Mouse (Mus musculus) G1E (cell line): Measurements from ENCODE around the gene Kynu. TPM values are rescaled to one million over a fixed set of nuclear protein-coding genes. Genes with fewer than 3 reads are reported as not detected.

ENCODE experiments used
- ATAC-seq: 2 replicates; pipeline ENCODE4 v1.8.0; 2016; ENCODE audit warnings: mild to moderate bottlenecking; ENCODE audit not compliant: insufficient number of reproducible peaks, poor library complexity, low FRiP score, severe bottlenecking; ENCODE audit errors: extremely low read depth
- DNase-seq: peaks from one replicate; pipeline ENCODE4 v3.0.0; 2012; ENCODE audit warnings: low spot score
- H3K27me3 ChIP-seq: 2 replicates; pipeline ENCODE4 v1.6.1; 2012; ENCODE audit warnings: mild to moderate bottlenecking, low read length, inconsistent platforms; ENCODE audit not compliant: insufficient read depth
- H3K36me3 ChIP-seq: replicated peaks from 2 replicates; pipeline ENCODE3; 2012; ENCODE audit warnings: mild to moderate bottlenecking, inconsistent platforms
- H3K4me1 ChIP-seq: 2 replicates; pipeline ENCODE4 v1.6.1; 2012; ENCODE audit warnings: low read depth, low read length, inconsistent platforms, mixed read lengths; ENCODE audit not compliant: insufficient read depth
- H3K4me3 ChIP-seq: 2 replicates; pipeline ENCODE4 v1.5.1; 2012; ENCODE audit warnings: low read depth, mild to moderate bottlenecking, inconsistent platforms, low read length, moderate library complexity, mixed read lengths
- H3K9me3 ChIP-seq: replicated peaks from 2 replicates; pipeline ENCODE4 v1.6.1; 2012; ENCODE audit warnings: inconsistent platforms
- CTCF ChIP-seq: IDR thresholded peaks from 2 replicates; pipeline ENCODE4 v1.5.1; 2012; ENCODE audit warnings: low read depth, low read length, inconsistent platforms, mixed read lengths
- GATA1 ChIP-seq: IDR thresholded peaks from 2 replicates; pipeline ENCODE4 v1.6.1; 2012; ENCODE audit warnings: borderline replicate concordance, low read length, inconsistent platforms, mixed read lengths
- GATA2 ChIP-seq: IDR thresholded peaks from 2 replicates; pipeline ENCODE4 v1.6.1; 2012; ENCODE audit warnings: low read depth, low read length, inconsistent platforms, borderline replicate concordance
- POLR2AphosphoS5 ChIP-seq: IDR thresholded peaks from 2 replicates; pipeline ENCODE4 v1.6.1; 2012; ENCODE audit warnings: low read depth, low read length, inconsistent platforms; ENCODE audit not compliant: insufficient replicate concordance
- TAL1 ChIP-seq: conservative IDR thresholded peaks from 2 replicates; pipeline ENCODE4 v1.6.1; 2012; ENCODE audit warnings: low read depth, low read length, inconsistent platforms, mixed read lengths
- polyA plus RNA-seq: library from polyadenylated mRNA; stranded (reverse); fragments of >175 nt; gene quantifications from 2 replicates; pipeline ENCODE4 v1.2.3, GENCODE M21; 2012
- total RNA-seq, 2 experiments: library from RNA; stranded (forward) in 1 of 2; stranded (reverse) in 1 of 2; fragments of 200-1000 nt in 1 of 2; fragments of >200 nt in 1 of 2; fragmentation: Nextera tagmentation in 1 of 2; gene quantifications; 2 replicates each; pipeline ENCODE4 v1.2.3; 2014 to 2017

Kynu gene
- total and polyA plus RNA-seq, 3 experiments, result 0.27 TPM; not detected in 2

DNA sequence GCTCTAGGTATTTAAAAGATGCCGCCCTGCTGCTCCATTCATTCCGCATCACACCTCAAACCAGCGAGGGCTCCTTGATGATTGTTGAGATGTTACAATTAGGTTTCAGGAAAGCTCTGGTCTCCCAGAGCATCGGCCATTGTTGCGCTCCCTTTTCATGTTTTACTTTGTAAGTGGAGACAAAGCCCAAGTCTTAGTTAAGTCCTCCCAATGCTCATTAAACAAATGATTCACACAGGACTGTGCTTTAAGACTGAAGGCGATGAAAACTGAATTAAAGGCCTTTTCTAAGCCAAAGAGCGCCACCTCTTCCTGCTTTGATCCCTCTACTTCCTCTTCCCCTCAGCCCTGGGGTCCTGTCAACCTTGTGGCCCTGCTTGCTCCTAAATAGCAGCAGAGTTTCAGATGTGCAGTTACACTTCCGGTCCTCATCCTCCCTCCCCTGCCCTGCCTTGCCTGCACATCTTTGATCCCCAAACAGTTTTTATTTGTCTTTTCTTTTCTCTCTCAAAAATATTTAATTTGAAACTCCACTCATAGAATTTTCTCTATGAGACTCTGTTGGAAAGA is 28.2 kb downstream of the Kynu start:
- no peak for ATAC-seq
- Histone ChIP-seq H3K4me1 (no peaks in the 10 kb centered on the region), H3K9me3 (no peaks in the 10 kb centered on the region), H3K27me3 (no peaks in the 10 kb centered on the region), H3K4me3 (no peak overlapping the region), H3K36me3 (no peaks in the 10 kb centered on the region)
- no peak for DNase-seq
- TF ChIP-seq CTCF (no peak), GATA2 (no peak), POLR2AphosphoS5 (no peak), GATA1 (no peak), TAL1 (no peak)

DNA sequence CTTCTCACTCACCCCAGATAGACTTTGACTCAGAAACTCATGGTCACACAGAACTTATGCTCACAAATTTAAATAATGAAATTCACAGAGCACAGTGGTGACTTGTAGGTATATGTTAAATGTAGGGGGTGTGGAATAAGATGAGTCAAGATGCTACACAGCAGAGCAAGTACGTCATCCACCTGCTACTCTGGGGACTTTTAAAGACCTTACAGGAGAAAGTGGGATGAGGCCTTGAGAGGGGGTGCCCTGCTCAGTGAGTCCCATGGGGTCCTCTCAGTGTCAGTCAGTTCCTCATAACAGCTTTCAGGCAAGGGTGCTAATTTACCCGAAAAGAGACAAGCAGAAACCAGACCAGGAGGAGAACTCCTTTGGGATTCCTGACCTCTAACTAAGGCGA is 30.4 kb downstream of the Kynu start:
- Histone ChIP-seq H3K27me3 (no peaks in the 10 kb centered on the region), H3K4me3 (no peak overlapping the region), H3K36me3 (no peaks in the 10 kb centered on the region), H3K4me1 (no peaks in the 10 kb centered on the region), H3K9me3 (no peaks in the 10 kb centered on the region)
- TF ChIP-seq GATA2, result no peak
- ATAC-seq, result no peak
- no peak for DNase-seq

DNA sequence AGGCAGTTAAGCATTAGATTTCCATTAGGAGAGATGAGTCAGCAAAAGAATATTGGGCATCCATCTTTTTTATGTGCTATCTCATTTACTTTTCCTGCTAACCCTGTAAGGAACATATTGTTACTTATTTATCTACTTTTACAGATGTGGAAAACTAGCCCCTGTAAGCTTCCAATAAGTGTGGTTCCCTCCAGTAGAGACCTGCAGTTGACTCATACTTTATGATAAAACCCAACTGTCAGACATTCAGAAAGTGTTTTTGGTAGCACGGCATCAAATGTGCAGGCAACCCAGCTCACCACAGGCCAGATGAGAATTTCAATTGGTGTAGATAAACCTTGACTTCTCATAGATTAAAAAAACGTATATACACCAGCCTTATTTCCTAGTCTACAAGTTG is 32.7 kb downstream of the Kynu start:
- Histone ChIP-seq H3K4me3 (no peak overlapping the region), H3K36me3 (no peaks in the 10 kb centered on the region), H3K9me3 (no peaks in the 10 kb centered on the region), H3K27me3 (no peaks in the 10 kb centered on the region), H3K4me1 (no peaks in the 10 kb centered on the region)
- no peak for DNase-seq
- ATAC-seq, result no peak
- TF ChIP-seq TAL1 (no peak), GATA1 (no peak), GATA2 (no peak), POLR2AphosphoS5 (no peak), CTCF (no peak)

DNA sequence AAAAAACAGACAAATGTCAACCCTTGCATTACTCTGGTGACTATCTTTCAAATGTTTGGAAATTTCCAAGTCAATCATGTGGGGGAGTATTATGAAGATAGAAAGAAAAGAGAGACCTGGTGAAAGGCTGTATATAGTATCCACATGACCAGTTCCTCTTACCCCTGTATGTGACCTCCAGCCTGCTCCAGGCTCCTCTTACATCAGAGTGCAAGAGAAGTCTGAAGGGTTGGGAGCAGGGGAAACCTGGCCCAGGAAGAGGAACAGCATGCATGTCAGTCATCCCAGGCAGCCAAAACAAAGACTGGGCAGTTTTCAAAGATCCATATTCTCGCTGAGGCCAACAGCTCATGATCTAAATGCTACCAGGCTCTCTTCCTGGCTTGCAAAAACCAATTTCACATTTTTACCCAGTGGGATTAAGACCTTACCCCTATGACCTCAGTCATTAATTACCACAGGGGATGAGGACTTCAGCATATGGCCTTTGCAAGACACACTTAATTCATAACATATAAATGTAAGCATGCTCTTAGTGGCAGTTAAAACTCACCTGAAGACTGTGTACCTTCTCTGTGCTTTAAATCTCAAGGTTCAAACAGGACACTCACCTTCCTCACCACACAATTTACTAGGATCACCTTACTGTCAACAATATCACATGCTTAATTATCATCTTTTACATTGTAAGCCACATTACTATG is 37.0 kb downstream of the Kynu start:
- no peaks in the 10 kb centered on the region for H3K9me3 ChIP-seq
- H3K36me3 ChIP-seq, result no peaks in the 10 kb centered on the region
- ATAC-seq (no peak), DNase-seq (no peak)
- no peak overlapping the region for H3K4me3 ChIP-seq
- TF ChIP-seq POLR2AphosphoS5 (no peak), GATA1 (no peak), GATA2 (no peak), TAL1 (no peak), CTCF (no peak)
- no peaks in the 10 kb centered on the region for H3K27me3 ChIP-seq
- H3K4me1 ChIP-seq, result no peaks in the 10 kb centered on the region

DNA sequence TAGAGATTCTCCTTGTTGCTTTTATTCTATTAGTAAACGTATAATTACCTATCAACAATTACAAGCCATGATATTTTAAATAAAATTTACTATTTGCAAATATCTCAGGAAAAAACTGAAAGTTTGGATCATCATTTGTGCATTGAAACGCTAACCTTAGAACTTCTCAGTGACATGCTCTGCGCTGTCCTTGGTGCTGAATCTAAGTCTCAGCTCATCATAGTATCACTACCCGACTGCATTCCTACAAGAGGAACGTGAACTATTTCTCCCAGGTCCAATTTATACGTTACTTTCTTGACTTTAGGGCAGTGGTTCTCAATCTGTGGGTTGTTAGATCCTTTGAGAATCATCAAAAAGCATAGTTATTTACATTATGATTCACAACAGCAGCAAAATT is 58.4 kb downstream of the Kynu start:
- no peak; the same call in 1 of the 2 replicates for ATAC-seq
- DNase-seq, result no peak

DNA sequence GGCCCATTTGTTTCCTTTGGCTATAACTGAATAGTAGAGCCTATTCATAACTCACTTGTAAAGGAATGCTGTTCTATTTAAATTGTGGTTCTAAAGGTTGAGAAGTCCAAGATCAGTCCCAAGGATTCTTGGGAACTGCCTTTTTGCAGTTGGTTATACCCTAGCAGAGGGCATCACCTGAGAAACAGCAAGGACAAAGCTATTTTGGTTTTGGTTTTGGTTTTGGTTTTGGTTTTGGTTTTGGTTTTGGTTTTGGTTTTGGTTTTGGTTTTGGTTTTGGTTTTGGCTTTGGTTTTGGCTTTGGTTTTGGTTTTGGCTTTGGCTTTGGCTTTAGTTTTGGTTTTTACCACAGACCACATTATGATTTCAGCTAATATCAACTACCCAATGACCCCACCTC is 66.0 kb downstream of the Kynu start:
- Histone ChIP-seq H3K4me1 (no peaks in the 10 kb centered on the region), H3K9me3 (no peaks in the 10 kb centered on the region), H3K36me3 (no peaks in the 10 kb centered on the region), H3K4me3 (no peak overlapping the region), H3K27me3 (no peaks in the 10 kb centered on the region)
- ATAC-seq (no peak), DNase-seq (no peak)
- TF ChIP-seq GATA1, result no peak
- no peak for TF ChIP-seq TAL1
- no peak for TF ChIP-seq GATA2
- no peak for TF ChIP-seq CTCF
- TF ChIP-seq POLR2AphosphoS5, result no peak

More for the DNA sequence above, 58.4 kb downstream of the Kynu start:
- no peaks in the 10 kb centered on the region for H3K27me3 ChIP-seq
- no peaks in the 10 kb centered on the region for H3K4me1 ChIP-seq
- TF ChIP-seq TAL1, result no peak
- TF ChIP-seq GATA2, result no peak
- no peak for TF ChIP-seq POLR2AphosphoS5
- no peak for TF ChIP-seq GATA1
- TF ChIP-seq CTCF, result no peak
- no peaks in the 10 kb centered on the region for H3K36me3 ChIP-seq
- no peak overlapping the region for H3K4me3 ChIP-seq
- no peaks in the 10 kb centered on the region for H3K9me3 ChIP-seq
